Mouse (Mus musculus) midbrain, postnatal 0 days (tissue): ENCODE measurements around the gene Rab8a. TPM values are rescaled to one million over a fixed set of nuclear protein-coding genes. Genes with fewer than 3 reads are reported as not detected.

Source experiments
- ATAC-seq: fragments of 200-750 bp; cut with Nextera tagmentation; 2 replicates; pipeline ENCODE4 v1.8.0; 2017; ENCODE audit warnings: moderate number of reproducible peaks, mild to moderate bottlenecking, moderate TSS enrichment, moderate library complexity; ENCODE audit not compliant: low FRiP score
- DNase-seq: peaks from one replicate; pipeline ENCODE4 v3.0.0-alpha.2; 2015; ENCODE audit warnings: low spot score
- H3K27ac ChIP-seq: fragments of 300-500 bp; sonication (generic); 2 replicates; pipeline ENCODE4 v1.5.1; 2014; ENCODE audit warnings: low read depth, mild to moderate bottlenecking, low read length, mixed read lengths
- H3K27me3 ChIP-seq: fragments of 300-500 bp; sonication (generic); 2 replicates; pipeline ENCODE4 v1.6.1; 2014; ENCODE audit warnings: low read length, control low read depth, mixed read lengths; ENCODE audit not compliant: insufficient read depth
- H3K36me3 ChIP-seq: fragments of 300-500 bp; sonication (generic); 2 replicates; pipeline ENCODE4 v1.6.1; 2014; ENCODE audit warnings: low read length, control low read depth, mixed read lengths; ENCODE audit not compliant: insufficient read depth
- H3K4me1 ChIP-seq: fragments of 300-500 bp; sonication (generic); 2 replicates; pipeline ENCODE4 v1.6.1; 2014; ENCODE audit warnings: mild to moderate bottlenecking, control low read depth, antibody characterized with exemption, low read length, mixed read lengths; ENCODE audit not compliant: insufficient read depth
- H3K4me2 ChIP-seq: fragments of 300-500 bp; sonication (generic); 2 replicates; pipeline ENCODE4 v1.6.1; 2014; ENCODE audit warnings: low read depth, mild to moderate bottlenecking, low read length, mixed read lengths; ENCODE audit not compliant: poor library complexity, severe bottlenecking
- H3K4me3 ChIP-seq: fragments of 300-500 bp; sonication (generic); 2 replicates; pipeline ENCODE4 v1.5.1; 2014; ENCODE audit warnings: low read depth, mild to moderate bottlenecking, low read length, moderate library complexity
- H3K9ac ChIP-seq: fragments of 300-500 bp; sonication (generic); replicated peaks from 2 replicates; pipeline ENCODE4 v1.6.1; 2014; ENCODE audit warnings: mild to moderate bottlenecking, low read length, moderate library complexity, mixed read lengths; ENCODE audit not compliant: poor library complexity, severe bottlenecking
- H3K9me3 ChIP-seq: fragments of 300-500 bp; sonication (generic); 2 replicates; pipeline ENCODE4 v1.6.1; 2016; ENCODE audit warnings: low read length, control low read depth
- CTCF ChIP-seq: IDR thresholded peaks from 2 replicates; pipeline ENCODE4 v1.5.1; 2016; ENCODE audit warnings: antibody characterized with exemption, mild to moderate bottlenecking
- WGBS: fragments of 180-500 bp; shearing (Covaris S2); extraction: QIAGEN DNeasy Blood & Tissue Kit; methylation state at CpG from one replicate; pipeline ENCODE4 v1.1.7; 2014; 5-methylcytosine and 5-hydroxymethylcytosine counted together
- polyA plus RNA-seq: library from polyadenylated mRNA; unstranded; fragments of >200 nt; fragmentation: Nextera tagmentation; extraction: Ambion mirVana; gene quantifications from 2 replicates; pipeline ENCODE4 v1.2.1, GENCODE M21; 2015
- total RNA-seq: library from RNA; depleted of rRNA; stranded (reverse); fragments of >200 nt; gene quantifications from 2 replicates; pipeline ENCODE4 v1.2.3, GENCODE M21; 2014

Rab8a gene
- total and polyA plus RNA-seq, 2 experiments from 2014 or later: 43.0 to 66.9 TPM

DNA sequence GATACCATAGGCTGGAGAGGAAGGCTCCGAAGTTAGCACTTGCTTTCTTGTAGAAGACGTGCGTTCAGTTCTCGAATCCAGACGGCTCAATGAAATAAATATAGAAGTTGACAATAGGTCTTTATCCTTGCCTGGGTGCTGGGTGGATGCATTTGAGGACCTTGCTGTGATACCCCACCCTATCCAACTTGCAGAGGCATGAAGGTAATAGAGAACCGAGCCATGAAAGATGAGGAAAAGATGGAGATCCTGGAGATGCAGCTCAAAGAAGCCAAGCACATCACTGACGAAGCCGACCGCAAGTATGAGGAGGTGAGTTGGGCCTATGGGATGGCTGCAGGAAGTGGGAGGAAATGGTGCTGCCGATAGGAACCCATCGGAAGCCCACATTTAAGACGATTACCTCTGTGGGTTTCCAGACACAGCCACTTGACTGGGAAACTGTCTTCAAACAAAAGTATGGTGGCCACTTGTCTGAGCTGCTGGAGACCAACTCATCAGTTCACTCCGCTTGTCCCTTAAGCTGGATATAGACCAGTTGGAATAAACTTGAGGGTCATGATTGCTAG, 17.7 kb upstream of the Rab8a start:
- no peaks in the 10 kb centered on the region for H3K27me3 ChIP-seq
- no peaks in the 10 kb centered on the region for H3K4me1 ChIP-seq
- no peaks in the 10 kb centered on the region for H3K9me3 ChIP-seq
- H3K36me3 ChIP-seq: peaks cover 56% of the 10 kb centered on the region
- ATAC-seq (no peak), DNase-seq (no peak)
- TF ChIP-seq CTCF: no peak
- H3K9ac ChIP-seq: no peak overlapping the region
- no peak overlapping the region for H3K27ac ChIP-seq
- H3K4me2 ChIP-seq: no peak overlapping the region
- no peak overlapping the region for H3K4me3 ChIP-seq
- 96% methylated on average over 13 of the region's 13 CpGs for WGBS

DNA sequence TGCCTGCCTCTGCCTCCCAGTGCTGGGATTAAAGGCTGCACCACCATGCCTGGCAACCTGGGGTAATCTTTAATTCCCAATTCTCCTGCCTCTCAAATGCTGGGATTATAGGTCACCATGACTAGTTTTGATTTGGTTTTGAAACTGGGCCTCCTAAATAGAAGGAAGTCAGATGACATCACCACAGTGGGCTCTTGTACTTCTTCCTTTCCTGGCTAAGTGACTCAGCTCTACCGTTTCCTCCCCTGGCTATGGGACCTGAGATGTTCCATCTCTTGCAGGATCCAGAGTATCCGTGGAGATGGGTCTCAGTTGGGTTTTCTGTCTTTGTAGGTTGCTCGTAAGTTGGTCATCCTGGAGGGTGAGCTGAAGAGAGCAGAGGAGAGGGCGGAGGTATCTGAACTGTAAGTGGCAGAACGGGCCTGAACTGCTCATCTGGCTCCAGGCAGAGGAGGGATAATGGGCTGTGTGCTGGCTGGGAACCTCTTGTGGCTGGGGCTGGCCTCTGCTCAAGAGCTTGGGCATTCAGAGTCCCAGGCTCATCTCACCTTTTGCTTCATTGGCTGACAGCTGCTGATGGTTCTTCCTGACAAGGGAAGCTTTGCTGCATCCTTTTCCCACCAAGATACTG, 16.5 kb upstream of the Rab8a start:
- Histone ChIP-seq H3K27me3 (no peaks in the 10 kb centered on the region), H3K4me3 (no peak overlapping the region), H3K9me3 (no peaks in the 10 kb centered on the region), H3K9ac (no peak overlapping the region), H3K27ac (no peak overlapping the region), H3K4me2 (no peak overlapping the region), H3K4me1 (no peaks in the 10 kb centered on the region), H3K36me3 (peaks cover 63% of the 10 kb centered on the region)
- no peak for DNase-seq
- 89% methylated on average over 5 of the region's 5 CpGs for WGBS
- TF ChIP-seq CTCF: no peak
- ATAC-seq: no peak

DNA sequence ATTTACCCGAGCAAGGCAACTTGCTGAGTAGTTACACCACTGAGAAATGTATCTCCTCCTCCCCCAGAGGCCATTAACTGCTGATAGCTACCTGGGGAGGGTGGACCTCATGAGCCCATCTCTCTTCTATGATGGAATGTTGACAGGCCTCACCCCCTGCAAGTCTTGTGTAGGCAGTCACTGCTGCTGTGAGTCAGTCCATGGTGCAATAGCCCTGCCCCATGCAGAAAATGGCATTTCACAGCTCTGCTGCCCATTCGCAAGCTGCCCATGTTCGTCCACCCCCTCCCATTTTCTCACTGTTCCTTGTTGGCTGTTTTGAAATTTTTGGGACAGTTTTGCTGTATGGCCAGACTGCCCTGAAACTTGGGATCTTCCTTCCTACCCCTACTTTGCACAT, 15.5 kb upstream of the Rab8a start:
- Histone ChIP-seq H3K4me1 (no peaks in the 10 kb centered on the region), H3K4me3 (no peak overlapping the region), H3K9me3 (no peaks in the 10 kb centered on the region), H3K27ac (no peak overlapping the region), H3K9ac (no peak overlapping the region), H3K4me2 (no peak overlapping the region), H3K27me3 (no peaks in the 10 kb centered on the region), H3K36me3 (peaks cover 70% of the 10 kb centered on the region)
- 89% methylated on average over 3 of the region's 3 CpGs for WGBS
- DNase-seq (no peak), ATAC-seq (no peak)
- no peak for TF ChIP-seq CTCF

DNA sequence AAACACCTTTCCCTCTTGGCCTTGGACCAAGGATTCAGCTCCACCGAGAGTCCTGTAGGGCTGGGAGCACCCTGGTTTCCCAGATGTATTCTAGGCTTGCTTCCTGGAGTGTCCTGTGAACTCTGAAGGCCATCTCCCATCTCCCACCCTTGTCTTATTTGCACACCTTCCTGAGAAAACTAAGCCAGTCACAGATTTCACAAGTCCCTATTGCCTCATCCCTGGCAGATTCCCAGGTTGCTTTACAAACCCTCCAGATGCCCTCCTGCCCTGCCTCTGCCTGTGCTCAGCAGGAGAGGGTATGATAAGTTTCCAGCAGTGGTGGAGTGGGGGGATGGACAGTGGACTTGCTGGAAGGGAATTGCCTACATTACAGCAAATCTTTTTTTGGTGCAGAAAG, 14.9 kb upstream of the Rab8a start:
- 81% methylated on average over 1 of the region's 1 CpGs for WGBS

DNA sequence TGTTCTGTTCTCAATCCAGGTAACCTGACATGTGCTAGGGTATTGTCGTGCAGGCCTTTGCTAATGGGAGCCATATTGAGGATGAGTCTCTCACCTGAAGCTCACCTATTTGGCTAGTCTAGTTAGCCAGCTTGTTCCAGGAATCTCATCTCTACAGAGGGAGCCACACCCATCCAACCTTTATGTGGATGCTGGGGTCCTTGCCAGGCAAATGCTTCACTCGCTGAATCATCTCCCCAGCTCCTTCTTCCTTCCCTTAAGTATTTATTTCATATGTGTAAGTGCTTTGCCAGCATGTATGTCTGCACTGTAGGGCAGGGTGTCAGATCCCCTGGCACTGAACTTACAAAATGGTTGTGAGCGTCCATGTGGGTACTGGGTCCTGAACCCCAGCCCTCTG, 14.4 kb upstream of the Rab8a start:
- ATAC-seq: no peak
- Histone ChIP-seq H3K36me3 (peaks cover 65% of the 10 kb centered on the region), H3K9me3 (no peaks in the 10 kb centered on the region), H3K4me2 (no peak overlapping the region), H3K4me3 (no peak overlapping the region), H3K27ac (no peak overlapping the region), H3K4me1 (no peaks in the 10 kb centered on the region), H3K27me3 (no peaks in the 10 kb centered on the region), H3K9ac (no peak overlapping the region)
- no peak for DNase-seq
- WGBS: 92% methylated on average over 3 of the region's 3 CpGs
- TF ChIP-seq CTCF: no peak

More for the DNA sequence above, 14.9 kb upstream of the Rab8a start:
- Histone ChIP-seq H3K9me3 (no peaks in the 10 kb centered on the region), H3K36me3 (peaks cover 68% of the 10 kb centered on the region), H3K27ac (no peak overlapping the region), H3K4me1 (no peaks in the 10 kb centered on the region), H3K4me2 (no peak overlapping the region), H3K4me3 (no peak overlapping the region), H3K27me3 (no peaks in the 10 kb centered on the region), H3K9ac (no peak overlapping the region)
- no peak for DNase-seq
- TF ChIP-seq CTCF: no peak
- no peak for ATAC-seq

DNA sequence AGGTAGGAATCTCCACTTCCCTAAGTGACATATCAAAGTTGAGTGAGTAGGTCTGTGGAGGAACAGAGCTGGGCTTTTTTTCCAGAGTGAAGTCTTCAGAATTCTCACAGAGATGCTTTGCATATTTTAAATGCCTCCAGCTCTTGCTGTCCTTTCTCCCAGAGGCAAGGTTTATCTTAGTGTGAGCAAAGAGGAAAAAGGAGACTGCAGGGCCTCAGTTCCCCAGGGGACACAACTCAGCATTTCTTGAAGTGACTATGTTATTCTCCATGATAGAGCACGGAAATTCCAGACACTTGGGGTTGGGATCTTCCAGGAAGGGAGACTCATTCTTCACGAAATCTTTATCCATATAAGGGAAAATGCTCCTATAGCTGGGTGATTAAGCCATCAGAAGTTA, 13.7 kb upstream of the Rab8a start:
- Histone ChIP-seq H3K36me3 (peaks cover 61% of the 10 kb centered on the region), H3K9ac (no peak overlapping the region), H3K4me1 (no peaks in the 10 kb centered on the region), H3K4me3 (no peak overlapping the region), H3K4me2 (no peak overlapping the region), H3K27me3 (no peaks in the 10 kb centered on the region), H3K27ac (no peak overlapping the region), H3K9me3 (no peaks in the 10 kb centered on the region)
- WGBS: 84% methylated on average over 2 of the region's 2 CpGs
- ATAC-seq: no peak
- no peak for TF ChIP-seq CTCF
- no peak for DNase-seq
